Mouse (Mus musculus): ENCODE results near the gene Wipi2. TPM values are rescaled to one million over a fixed set of nuclear protein-coding genes. Genes with fewer than 3 reads are reported as not detected.

Wipi2 gene
- polyA plus RNA-seq, 1 experiment from 2014 or later, result 43.9 TPM

DNA sequence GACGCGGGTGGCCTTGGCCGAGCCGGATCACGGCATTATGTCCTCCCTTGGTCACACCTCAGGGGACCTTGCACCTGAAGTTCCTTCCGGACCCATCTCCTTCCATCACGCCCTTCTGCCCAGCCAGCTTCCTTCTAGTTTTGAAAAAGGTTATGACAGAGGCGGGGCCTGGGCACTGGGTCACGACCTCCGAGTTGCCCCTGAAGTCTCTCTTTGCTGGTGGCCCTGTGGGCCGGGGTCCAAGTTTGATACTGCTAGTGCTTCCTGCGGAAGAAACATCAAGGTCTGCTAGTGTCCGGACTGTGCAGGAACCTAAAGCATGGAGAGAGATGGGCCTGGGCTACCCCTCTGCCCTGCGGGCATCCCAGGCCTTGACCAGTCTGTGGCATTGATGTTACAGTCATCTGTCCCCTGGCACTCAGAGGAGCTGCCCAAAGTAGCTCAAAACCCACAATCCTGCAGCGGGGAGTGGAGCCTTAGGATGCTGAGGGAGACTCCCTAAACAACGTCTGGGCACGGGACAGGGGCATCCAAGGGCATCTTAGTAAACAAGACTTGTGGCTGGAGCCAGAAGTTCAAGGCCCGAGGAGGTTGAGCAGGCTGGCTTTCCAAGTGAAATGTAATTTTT, 75.1 kb downstream of the Wipi2 start:
- Histone ChIP-seq H3K4me2 (ENCODE audit: low read length) (peak overlapping the region; percentile 86), H3K27ac (ENCODE audit: low read length) (no peak overlapping the region), H3K27me3 (ENCODE audit: control insufficient read depth, insufficient read depth, low read depth, low read length) (no peaks in the 10 kb centered on the region), H3K36me3 (ENCODE audit: control insufficient read depth, insufficient read depth, low read length) (peaks cover 4% of the 10 kb centered on the region; the same call in 1 of the 2 replicates), H3K4me3 (ENCODE audit: low read depth, low read length) (peak overlapping the region; percentile 67), H3K9ac (ENCODE audit: low read depth, low read length) (peak overlapping the region; percentile 91), H3K4me1 (ENCODE audit: control insufficient read depth, insufficient read depth, low read length) (peaks cover 23% of the 10 kb centered on the region), H3K9me3 (replicated peaks; ENCODE audit: control insufficient read depth, low read length, poor library complexity, severe bottlenecking) (no peaks in the 10 kb centered on the region)
- WGBS, result 17% methylated on average over 18 of the region's 18 CpGs
- ATAC-seq, result no peak

DNA sequence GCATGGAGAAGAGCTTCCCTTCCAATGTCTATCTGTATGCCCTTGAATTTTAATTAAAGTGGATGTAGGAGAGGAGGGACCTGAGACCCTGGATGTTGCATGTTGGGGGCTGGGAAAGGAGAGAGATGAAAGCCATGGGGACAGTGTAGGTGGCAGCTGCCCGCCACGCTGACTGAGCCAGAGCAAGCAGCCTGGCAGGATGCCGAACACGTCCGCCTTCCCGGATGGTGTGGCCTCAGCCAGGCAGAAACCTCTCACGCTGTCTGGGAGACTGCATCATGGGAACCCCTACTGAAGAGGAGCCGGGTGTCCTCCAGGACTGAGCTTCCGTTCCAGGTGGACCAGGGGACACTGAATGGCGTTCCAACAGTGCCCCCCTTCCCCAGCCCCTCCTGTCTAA, 76.1 kb downstream of the Wipi2 start:
- Histone ChIP-seq H3K9me3 (replicated peaks; ENCODE audit: control insufficient read depth, low read length, poor library complexity, severe bottlenecking) (no peaks in the 10 kb centered on the region), H3K4me1 (ENCODE audit: control insufficient read depth, insufficient read depth, low read length) (peaks cover 23% of the 10 kb centered on the region), H3K27me3 (ENCODE audit: control insufficient read depth, insufficient read depth, low read depth, low read length) (no peaks in the 10 kb centered on the region), H3K4me3 (ENCODE audit: low read depth, low read length) (peak overlapping the region; percentile 67), H3K9ac (ENCODE audit: low read depth, low read length) (peak overlapping the region; percentile 91), H3K36me3 (ENCODE audit: control insufficient read depth, insufficient read depth, low read length) (peaks cover 12% of the 10 kb centered on the region; the same call in 1 of the 2 replicates), H3K27ac (ENCODE audit: low read length) (no peak overlapping the region), H3K4me2 (ENCODE audit: low read length) (peak overlapping the region; percentile 86)
- WGBS, result 60% methylated on average over 10 of the region's 10 CpGs
- no peak for ATAC-seq

DNA sequence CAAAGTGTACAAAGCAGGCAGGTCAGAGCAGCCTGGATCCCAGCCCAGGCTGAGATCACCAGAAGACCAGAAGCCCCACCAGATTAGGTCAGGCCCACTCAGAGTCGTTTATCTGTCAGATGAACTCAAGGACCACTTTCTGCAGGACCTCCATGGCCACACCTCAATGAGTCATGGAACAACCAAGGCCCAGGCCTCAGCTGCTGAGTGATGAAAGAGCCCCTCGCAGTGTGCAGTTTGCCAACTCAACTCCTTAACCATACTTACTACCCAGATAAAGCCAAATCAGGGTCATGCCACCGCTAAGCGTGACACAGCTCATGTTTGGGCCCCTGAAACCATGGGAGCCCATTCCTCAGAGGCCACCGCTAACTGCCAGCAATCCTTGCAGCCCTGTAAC, 80.2 kb downstream of the Wipi2 start:
- H3K27me3 ChIP-seq (ENCODE audit: control insufficient read depth, insufficient read depth, low read depth, low read length), result no peaks in the 10 kb centered on the region
- no peak overlapping the region for H3K9ac ChIP-seq (ENCODE audit: low read depth, low read length)
- WGBS, result 90% methylated on average over 5 of the region's 5 CpGs
- H3K9me3 ChIP-seq (replicated peaks; ENCODE audit: control insufficient read depth, low read length, poor library complexity, severe bottlenecking), result no peaks in the 10 kb centered on the region
- H3K4me1 ChIP-seq (ENCODE audit: control insufficient read depth, insufficient read depth, low read length), result peaks cover 17% of the 10 kb centered on the region
- H3K36me3 ChIP-seq (ENCODE audit: control insufficient read depth, insufficient read depth, low read length), result peaks cover 39% of the 10 kb centered on the region
- no peak overlapping the region for H3K27ac ChIP-seq (ENCODE audit: low read length)
- H3K4me3 ChIP-seq (ENCODE audit: low read depth, low read length), result no peak overlapping the region
- no peak overlapping the region for H3K4me2 ChIP-seq (ENCODE audit: low read length)
- ATAC-seq, result no peak

DNA sequence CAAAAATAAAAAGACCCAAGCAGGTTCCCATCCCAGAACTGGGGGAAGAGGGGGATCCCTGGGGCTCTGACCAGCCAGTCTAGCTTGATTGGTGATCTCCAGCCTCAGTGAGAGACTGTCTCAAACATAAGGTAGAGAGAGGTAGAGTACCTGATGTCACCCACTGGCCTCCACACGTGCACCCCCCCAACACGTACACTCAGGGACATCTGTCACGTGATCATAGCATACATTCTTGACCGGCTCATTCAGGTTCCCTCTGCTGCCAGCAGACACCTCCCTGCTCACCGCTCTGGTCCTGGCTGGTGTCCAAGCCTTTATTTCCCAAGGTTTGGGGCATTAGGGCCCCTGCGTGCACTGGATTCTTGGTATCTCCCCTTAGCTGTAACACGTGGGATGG, 81.9 kb downstream of the Wipi2 start:
- no peak for ATAC-seq
- Histone ChIP-seq H3K4me1 (ENCODE audit: control insufficient read depth, insufficient read depth, low read length) (peaks cover under 1% of the 10 kb centered on the region; the same call in 1 of the 2 replicates), H3K4me3 (ENCODE audit: low read depth, low read length) (no peak overlapping the region), H3K27me3 (ENCODE audit: control insufficient read depth, insufficient read depth, low read depth, low read length) (no peaks in the 10 kb centered on the region), H3K4me2 (ENCODE audit: low read length) (no peak overlapping the region), H3K9ac (ENCODE audit: low read depth, low read length) (no peak overlapping the region), H3K9me3 (replicated peaks; ENCODE audit: control insufficient read depth, low read length, poor library complexity, severe bottlenecking) (no peaks in the 10 kb centered on the region), H3K27ac (ENCODE audit: low read length) (no peak overlapping the region), H3K36me3 (ENCODE audit: control insufficient read depth, insufficient read depth, low read length) (peaks cover 47% of the 10 kb centered on the region)
- WGBS, result 82% methylated on average over 7 of the region's 7 CpGs

- 84% methylated on average over 5 of the region's 5 CpGs for WGBS
These were observed 84.9 kb downstream of the Wipi2 start for GRCm38 (mm10) chr5:142712373-142712772.

GRCm38 (mm10) chr5:142713966-142714365, 86.5 kb downstream of the Wipi2 start:
- WGBS, result 91% methylated on average over 10 of the region's 10 CpGs
- Histone ChIP-seq H3K36me3 (ENCODE audit: control insufficient read depth, insufficient read depth, low read length) (peaks cover 40% of the 10 kb centered on the region), H3K9me3 (replicated peaks; ENCODE audit: control insufficient read depth, low read length, poor library complexity, severe bottlenecking) (no peaks in the 10 kb centered on the region)

More at GRCm38 (mm10) chr5:142712373-142712772, 84.9 kb downstream of the Wipi2 start:
- H3K9me3 ChIP-seq (replicated peaks; ENCODE audit: control insufficient read depth, low read length, poor library complexity, severe bottlenecking), result no peaks in the 10 kb centered on the region
- H3K4me3 ChIP-seq (ENCODE audit: low read depth, low read length), result no peak overlapping the region
- H3K27me3 ChIP-seq (ENCODE audit: control insufficient read depth, insufficient read depth, low read depth, low read length), result no peaks in the 10 kb centered on the region
- peaks cover 45% of the 10 kb centered on the region for H3K36me3 ChIP-seq (ENCODE audit: control insufficient read depth, insufficient read depth, low read length)
- no peak overlapping the region for H3K27ac ChIP-seq (ENCODE audit: low read length)
- no peak overlapping the region for H3K9ac ChIP-seq (ENCODE audit: low read depth, low read length)
- no peaks in the 10 kb centered on the region for H3K4me1 ChIP-seq (ENCODE audit: control insufficient read depth, insufficient read depth, low read length)
- ATAC-seq, result no peak
- H3K4me2 ChIP-seq (ENCODE audit: low read length), result no peak overlapping the region

GRCm38 (mm10) chr5:142715059-142715458, 87.6 kb downstream of the Wipi2 start:
- 93% methylated on average over 9 of the region's 9 CpGs for WGBS
- no peak overlapping the region for H3K9ac ChIP-seq (ENCODE audit: low read depth, low read length)
- peaks cover 37% of the 10 kb centered on the region for H3K36me3 ChIP-seq (ENCODE audit: control insufficient read depth, insufficient read depth, low read length)
- no peak for ATAC-seq
- no peak overlapping the region for H3K27ac ChIP-seq (ENCODE audit: low read length)
- H3K4me3 ChIP-seq (ENCODE audit: low read depth, low read length), result no peak overlapping the region
- H3K4me2 ChIP-seq (ENCODE audit: low read length), result no peak overlapping the region
- no peaks in the 10 kb centered on the region for H3K27me3 ChIP-seq (ENCODE audit: control insufficient read depth, insufficient read depth, low read depth, low read length)
- H3K9me3 ChIP-seq (replicated peaks; ENCODE audit: control insufficient read depth, low read length, poor library complexity, severe bottlenecking), result no peaks in the 10 kb centered on the region
- H3K4me1 ChIP-seq (ENCODE audit: control insufficient read depth, insufficient read depth, low read length), result no peaks in the 10 kb centered on the region

More at GRCm38 (mm10) chr5:142713966-142714365, 86.5 kb downstream of the Wipi2 start:
- Histone ChIP-seq H3K9ac (ENCODE audit: low read depth, low read length) (no peak overlapping the region), H3K4me3 (ENCODE audit: low read depth, low read length) (no peak overlapping the region), H3K4me1 (ENCODE audit: control insufficient read depth, insufficient read depth, low read length) (no peaks in the 10 kb centered on the region), H3K4me2 (ENCODE audit: low read length) (no peak overlapping the region), H3K27me3 (ENCODE audit: control insufficient read depth, insufficient read depth, low read depth, low read length) (no peaks in the 10 kb centered on the region), H3K27ac (ENCODE audit: low read length) (no peak overlapping the region)
- ATAC-seq, result no peak

DNA sequence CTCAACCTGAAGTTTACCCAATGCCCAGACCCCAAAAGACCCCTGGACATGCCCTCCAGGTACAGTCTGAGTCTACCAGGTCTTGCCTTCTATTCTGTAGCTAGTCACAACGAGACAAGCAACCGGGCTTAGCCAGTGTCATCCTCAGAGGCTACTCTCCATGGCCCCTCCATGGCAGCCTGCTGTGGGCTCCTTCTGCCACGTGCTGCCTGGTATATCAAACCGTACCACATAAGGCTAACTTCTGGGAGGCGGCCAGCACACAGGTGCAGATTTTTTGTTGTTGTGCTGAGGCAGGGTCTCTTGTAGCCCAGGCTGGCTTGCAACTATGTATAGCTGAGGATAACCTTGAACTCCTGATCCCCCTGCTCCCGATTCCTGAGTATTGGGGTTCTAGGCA, 88.6 kb downstream of the Wipi2 start:
- H3K36me3 ChIP-seq (ENCODE audit: control insufficient read depth, insufficient read depth, low read length), result peaks cover 33% of the 10 kb centered on the region
- H3K27me3 ChIP-seq (ENCODE audit: control insufficient read depth, insufficient read depth, low read depth, low read length), result no peaks in the 10 kb centered on the region
- H3K4me3 ChIP-seq (ENCODE audit: low read depth, low read length), result no peak overlapping the region
- no peak overlapping the region for H3K9ac ChIP-seq (ENCODE audit: low read depth, low read length)
- 86% methylated on average over 6 of the region's 6 CpGs for WGBS
- H3K4me2 ChIP-seq (ENCODE audit: low read length), result no peak overlapping the region
- ATAC-seq, result no peak
- no peak overlapping the region for H3K27ac ChIP-seq (ENCODE audit: low read length)
- H3K9me3 ChIP-seq (replicated peaks; ENCODE audit: control insufficient read depth, low read length, poor library complexity, severe bottlenecking), result no peaks in the 10 kb centered on the region
- H3K4me1 ChIP-seq (ENCODE audit: control insufficient read depth, insufficient read depth, low read length), result no peaks in the 10 kb centered on the region

GRCm38 (mm10) chr5:142718037-142718436, 90.5 kb downstream of the Wipi2 start:
- no peak overlapping the region for H3K4me2 ChIP-seq (ENCODE audit: low read length)
- WGBS, result 22% methylated on average over 4 of the region's 4 CpGs
- H3K9me3 ChIP-seq (replicated peaks; ENCODE audit: control insufficient read depth, low read length, poor library complexity, severe bottlenecking), result no peaks in the 10 kb centered on the region
- H3K9ac ChIP-seq (ENCODE audit: low read depth, low read length), result no peak overlapping the region
- H3K36me3 ChIP-seq (ENCODE audit: control insufficient read depth, insufficient read depth, low read length), result peaks cover 28% of the 10 kb centered on the region
- no peak overlapping the region for H3K4me3 ChIP-seq (ENCODE audit: low read depth, low read length)
- H3K27me3 ChIP-seq (ENCODE audit: control insufficient read depth, insufficient read depth, low read depth, low read length), result no peaks in the 10 kb centered on the region
- no peak overlapping the region for H3K27ac ChIP-seq (ENCODE audit: low read length)
- no peaks in the 10 kb centered on the region for H3K4me1 ChIP-seq (ENCODE audit: control insufficient read depth, insufficient read depth, low read length)
- peak; percentile 40; the same call in 1 of the 2 replicates for ATAC-seq

All from midbrain, embryonic 16.5 days (tissue).